Mouse (Mus musculus): ENCODE data around the gene Trim65.

The Trim65 gene

GRCm38 (mm10) chr11:116130488-116131205, at the start of gene Trim65:
TSS of gene Trim65 (minus strand) at chr11:116131128.
- peak; percentile 86 for DNase-seq

DNA sequence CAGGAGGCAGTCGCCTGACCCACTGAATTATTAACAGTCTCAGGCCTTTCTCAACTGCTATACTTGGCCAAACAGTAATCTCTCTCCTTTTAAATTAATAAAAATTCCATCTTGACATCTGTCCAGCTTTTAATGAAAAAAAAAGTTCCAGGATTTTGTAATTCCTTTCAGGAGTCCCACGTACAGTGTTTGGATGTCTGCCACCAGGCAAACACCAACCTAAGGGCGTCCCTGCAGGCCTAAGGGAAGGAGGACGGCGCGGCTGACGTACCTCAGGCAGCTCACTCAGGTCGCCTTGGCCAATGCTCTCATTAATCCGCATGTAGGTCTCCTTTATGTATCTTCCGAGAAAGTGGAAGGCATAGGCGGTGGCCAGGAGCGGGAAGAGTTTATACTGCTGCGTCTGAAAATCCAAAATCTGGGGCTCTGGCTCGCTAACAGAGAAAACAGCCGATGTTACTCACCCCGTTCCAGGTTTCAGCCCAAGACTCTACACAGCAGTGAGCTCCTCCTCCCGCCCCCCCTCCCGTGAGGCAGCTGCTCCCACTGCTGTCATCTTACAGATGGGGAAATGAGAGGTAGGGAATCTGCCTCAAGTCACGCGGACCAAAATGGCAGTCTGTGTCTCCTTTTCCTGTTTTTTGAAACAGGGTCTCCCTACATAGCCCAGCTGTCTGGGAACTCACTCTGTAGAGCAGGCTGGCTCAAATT, 47.6 kb upstream of the Trim65 start:
- no peak for DNase-seq

- no peak for DNase-seq
These were observed 45.1 kb upstream of the Trim65 start for GRCm38 (mm10) chr11:116176010-116176409.

DNA sequence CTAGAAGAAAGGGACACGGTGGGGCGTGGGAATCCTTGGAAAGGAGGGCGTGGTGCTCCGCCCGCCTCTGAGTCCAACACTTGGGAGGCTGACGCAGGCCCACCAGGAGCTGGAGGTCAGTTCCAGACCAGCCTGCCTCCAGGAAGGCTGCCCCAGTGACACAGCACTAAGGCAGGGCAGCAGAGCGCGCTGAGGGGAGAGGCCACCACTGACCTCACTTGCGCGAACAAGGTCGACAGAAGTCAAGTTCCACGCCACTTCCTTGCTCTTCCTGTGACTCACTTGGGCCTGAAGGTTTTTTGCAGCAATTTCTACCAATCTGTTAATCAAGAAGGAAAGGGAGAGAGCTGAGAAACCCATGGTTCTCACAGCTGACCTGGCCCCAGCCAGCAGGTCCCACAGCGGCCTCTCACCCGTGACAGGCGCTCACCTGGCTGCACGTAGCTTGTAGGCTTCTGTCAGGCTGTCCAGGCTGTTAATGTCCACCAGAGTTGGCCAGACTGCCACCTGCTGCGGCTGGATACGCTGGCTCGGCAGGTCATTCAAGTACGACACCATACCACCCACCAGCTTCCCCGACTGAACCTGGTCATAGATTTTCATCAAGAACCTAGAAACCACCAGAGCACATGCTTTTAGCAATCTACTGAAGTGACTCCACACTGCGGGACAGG, 44.0 kb upstream of the Trim65 start:
- no peak for DNase-seq

DNA sequence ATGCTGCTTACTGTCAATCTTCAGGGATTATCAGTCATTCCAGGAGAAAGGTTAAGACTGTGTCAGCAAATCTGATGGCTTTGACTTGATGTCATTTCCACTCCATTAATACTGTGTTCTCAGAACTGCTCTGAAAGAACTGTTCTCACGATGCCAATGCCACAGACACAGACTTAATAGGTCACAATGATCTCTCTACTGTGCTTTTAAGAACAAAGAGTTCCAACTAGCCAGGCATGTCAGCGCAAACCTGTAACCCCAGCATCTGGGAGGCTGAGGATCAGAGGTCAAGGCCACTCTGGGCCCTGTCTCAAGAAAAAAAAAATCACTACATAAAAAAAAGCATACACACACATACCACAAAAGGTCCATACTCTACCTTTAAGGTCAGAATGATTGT, 41.0 kb upstream of the Trim65 start:
- DNase-seq: no peak

DNA sequence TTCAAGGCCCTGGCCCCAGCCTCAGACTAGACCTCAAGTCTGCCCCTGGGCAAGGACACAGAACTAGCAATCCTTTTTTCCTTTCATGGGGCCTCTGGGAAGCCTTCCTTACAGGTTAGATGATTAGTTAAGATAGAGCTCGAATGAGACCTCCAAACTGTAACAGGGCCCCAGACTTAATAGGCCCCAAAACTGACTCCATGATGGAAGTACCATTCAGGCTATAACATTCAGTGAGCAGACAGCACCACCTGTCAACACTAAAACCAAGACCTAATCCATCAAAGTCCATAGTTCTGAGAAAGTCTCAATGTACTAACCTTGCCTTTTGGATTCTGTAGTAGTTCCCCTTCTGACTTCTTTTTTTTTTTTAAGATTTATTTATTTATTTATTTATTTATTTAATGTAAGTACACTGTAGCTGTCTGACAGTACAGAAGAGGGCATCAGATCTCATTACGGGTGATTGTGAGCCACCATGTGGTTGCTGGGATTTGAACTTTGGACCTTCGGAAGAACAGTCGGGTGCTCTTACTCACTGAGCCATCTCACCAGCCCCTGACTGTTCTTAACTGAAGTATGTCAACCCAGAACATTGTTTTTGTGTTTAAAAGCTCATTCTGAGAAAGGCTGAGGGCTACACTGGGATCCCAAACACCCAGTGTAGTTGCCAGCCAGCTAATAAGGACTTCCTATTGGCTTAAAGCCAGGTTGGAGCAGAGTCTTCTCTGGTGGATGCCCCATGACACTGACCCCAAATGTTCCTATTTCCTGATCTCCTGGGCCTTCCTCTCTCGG, 39.3 kb upstream of the Trim65 start:
- no peak for DNase-seq

DNA sequence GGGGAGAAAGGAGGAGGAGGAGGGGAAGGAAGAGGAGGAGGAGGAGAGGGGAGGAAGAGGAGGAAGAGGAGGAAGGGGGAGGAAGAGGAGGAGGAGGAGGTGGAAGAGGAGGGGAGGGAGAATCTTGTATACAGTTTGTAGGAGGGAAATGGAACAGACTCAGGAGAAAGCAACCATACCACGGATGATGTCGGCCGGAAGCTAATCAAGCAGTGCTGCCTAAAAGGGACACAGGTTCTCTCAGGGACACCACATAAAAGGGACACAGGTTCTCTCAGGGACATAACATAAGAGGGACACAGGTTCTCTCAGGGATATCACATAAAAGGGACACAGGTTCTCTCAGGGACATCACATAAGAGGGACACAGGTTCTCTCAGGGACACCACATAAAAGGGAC, 38.3 kb upstream of the Trim65 start:
- DNase-seq: no peak

DNA sequence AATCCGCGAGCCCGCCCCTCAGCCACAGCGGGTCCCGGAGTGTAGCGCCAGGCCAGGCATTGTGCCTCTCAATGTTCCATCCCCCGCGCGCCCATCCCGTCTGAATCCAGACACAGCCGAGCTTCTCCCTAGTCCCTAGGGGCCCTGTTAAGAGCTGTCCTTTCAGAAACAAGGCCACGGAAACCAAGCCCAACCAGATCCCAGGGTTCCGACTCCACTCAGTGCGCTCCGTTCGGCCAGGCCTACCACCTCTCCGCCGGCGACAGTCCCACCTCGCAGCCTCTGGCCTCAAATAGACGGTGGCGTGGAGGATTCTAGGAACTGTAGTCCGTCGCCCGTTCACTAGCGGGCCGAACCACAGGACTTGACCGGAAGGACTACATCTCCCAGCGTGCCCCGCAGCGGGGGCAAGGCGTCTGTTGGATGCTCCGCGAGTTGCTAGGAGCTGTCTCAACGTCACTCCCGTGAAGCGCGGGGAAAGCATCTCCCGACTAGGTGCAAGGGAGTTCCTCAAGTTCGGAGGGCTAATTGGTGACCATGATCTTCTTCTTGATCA, 37.0 kb upstream of the Trim65 start, which contains the start of gene Fbf1:
Gene Fbf1, minus strand, starts transcription at position 283 of the 556 bp plus-strand sequence.
- peak; percentile 93 for DNase-seq

DNA sequence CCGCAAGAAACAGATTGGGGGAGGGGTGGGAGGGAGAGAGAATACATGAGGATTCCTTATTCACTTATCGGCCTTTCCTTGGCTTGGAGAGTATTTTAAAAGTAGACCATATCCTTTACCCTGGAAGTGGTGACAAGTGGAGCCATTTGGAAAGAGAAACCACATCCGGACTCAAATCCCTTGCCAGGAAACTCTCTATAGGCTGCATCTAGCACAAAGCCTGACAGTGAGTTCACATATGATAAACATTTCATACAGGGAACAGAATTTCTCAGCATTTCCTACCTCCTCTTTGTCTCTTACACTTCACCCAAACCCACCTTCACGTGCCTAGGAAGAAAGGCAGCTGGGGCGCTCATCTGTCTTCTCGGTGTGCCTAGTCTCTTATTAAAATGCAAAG, 36.3 kb upstream of the Trim65 start:
- no peak for DNase-seq

GRCm38 (mm10) chr11:116163002-116163401, 32.1 kb upstream of the Trim65 start:
- DNase-seq: no peak

DNA sequence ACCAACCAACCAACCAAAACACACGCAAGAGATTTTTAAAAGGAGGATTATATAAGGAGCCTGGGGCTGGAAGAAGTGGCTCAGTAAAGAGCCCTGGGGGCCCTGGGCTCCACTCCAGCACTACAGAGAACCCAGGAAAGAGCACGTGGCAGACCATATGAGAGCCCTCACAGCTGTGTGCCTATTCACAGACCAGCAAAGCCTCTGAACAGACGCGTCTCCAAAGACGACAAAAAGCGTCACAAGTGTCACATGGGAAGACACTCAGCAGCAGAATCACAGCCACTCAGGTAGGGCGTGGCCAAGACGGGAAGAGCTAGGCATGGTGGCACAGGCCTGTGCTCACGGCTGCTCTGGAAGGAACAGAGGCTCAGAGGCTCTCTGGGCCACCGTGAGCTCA, 31.2 kb upstream of the Trim65 start:
- no peak for DNase-seq

GRCm38 (mm10) chr11:116161312-116161711, 30.4 kb upstream of the Trim65 start:
- no peak for DNase-seq

DNA sequence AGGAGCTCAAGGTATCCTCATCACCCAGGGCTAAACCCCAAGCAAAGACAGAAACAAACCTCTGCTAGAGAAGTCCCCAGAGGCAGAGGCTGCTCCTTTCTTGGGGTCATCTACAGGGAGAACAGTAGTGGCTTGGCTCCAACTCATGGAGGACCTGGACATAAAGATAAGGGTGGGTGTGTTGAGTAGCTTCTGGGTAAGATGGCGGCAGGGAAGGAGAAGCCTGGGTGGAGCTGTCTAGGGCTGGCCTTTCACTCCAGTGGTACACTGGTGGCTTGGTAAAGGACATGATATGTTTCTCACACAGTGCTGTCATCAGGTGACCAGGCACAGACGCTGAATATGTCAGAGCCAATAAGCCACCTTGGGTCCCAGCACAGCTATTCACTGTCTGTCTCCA, 20.0 kb upstream of the Trim65 start:
- no peak for DNase-seq

DNA sequence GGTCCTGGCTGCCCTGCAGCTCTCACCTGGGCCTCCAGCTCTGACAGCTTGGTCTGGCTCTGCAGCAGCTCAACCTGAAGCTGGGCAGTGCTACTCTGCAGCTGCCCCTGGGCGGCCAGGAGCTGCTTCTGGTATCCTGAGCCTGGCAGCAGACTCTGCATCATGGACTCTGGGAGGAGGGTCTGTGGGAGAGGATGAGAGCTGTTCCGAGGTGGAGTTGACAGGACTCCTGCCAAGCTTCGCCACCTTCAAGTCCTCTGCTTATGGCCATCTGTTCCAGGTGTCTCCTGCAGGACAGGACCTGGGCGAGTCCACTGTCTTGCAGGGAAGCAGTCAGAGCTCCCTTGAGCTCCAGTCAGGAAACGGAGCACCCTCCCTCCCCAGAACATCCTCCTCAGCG, 18.4 kb upstream of the Trim65 start:
- DNase-seq: no peak

GRCm38 (mm10) chr11:116148761-116149221, 17.9 kb upstream of the Trim65 start:
- no peak for DNase-seq

GRCm38 (mm10) chr11:116146294-116146985, 15.5 kb upstream of the Trim65 start:
- no peak for DNase-seq

GRCm38 (mm10) chr11:116145481-116146293, 14.8 kb upstream of the Trim65 start:
- no peak for DNase-seq

DNA sequence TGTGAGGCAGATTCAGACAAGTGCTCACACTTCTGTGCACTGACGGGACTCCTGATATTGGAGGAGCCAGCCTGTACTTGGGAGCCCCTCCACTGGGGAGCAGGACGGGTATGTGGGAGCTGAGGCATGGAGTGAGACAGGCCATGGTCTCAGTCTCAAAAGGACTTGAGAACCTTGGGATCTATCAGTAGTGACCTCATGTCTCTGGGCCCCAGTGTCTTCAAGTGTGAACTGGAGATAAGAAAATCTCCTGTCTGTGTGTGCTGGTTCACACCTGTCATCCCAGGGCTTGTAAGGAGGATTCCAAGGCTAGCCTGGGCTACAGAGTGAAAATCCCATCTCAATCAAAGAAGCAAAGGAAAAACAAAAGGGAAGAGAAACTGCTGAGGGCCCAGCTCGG, 12.5 kb upstream of the Trim65 start:
- DNase-seq: no peak

- no peak for DNase-seq
These were observed 11.5 kb upstream of the Trim65 start for GRCm38 (mm10) chr11:116142211-116142991.

DNA sequence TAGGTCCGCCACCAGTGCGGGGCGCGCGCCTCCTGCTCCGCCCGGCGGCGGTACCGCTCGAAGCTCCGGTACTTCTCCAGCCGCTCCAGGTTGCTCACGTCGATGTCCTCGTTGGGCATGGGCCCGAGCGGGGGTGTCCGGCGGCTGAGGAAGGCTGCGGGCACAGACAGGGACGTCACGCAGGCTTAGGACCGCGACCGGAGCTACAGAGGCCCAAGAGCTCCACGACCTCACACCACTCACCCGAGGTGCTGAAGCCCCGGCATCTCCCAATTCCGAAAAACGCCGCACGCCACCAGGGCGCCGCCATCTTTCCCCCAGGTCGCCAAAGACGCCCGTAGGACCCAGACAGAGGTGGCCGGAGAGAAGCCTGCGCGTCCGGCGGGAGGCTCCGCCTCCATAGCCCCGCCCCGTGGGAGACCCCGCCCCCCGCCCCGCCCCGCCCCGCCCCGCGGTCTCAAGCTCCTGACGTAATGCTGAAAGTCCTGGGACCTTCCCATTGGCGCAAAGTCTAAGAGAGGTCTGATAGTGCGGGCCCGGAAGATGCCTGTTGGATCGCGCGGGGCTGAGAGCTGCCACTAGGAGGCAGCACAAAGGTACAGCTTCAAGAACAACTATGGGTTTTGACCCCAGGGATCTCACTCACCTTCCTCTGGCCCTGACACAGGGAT, 7.7 kb upstream of the Trim65 start, which contains the start of gene Mrpl38:
Gene Mrpl38, minus strand, starts transcription at position 401 of the 671 bp plus-strand sequence.
- DNase-seq: peak; percentile 78
